Mouse (Mus musculus) liver, postnatal 0 days (tissue): ENCODE results near the gene Il11ra1.

Source experiments
- CTCF ChIP-seq: sonication (generic); IDR thresholded peaks from 2 replicates; pipeline ENCODE4 v1.5.1; 2016; ENCODE audit warnings: antibody characterized with exemption, low read depth
- EP300 ChIP-seq: IDR thresholded peaks from 2 replicates; pipeline ENCODE4 v1.6.1; 2016; ENCODE audit warnings: antibody characterized with exemption, low read depth, mild to moderate bottlenecking

DNA sequence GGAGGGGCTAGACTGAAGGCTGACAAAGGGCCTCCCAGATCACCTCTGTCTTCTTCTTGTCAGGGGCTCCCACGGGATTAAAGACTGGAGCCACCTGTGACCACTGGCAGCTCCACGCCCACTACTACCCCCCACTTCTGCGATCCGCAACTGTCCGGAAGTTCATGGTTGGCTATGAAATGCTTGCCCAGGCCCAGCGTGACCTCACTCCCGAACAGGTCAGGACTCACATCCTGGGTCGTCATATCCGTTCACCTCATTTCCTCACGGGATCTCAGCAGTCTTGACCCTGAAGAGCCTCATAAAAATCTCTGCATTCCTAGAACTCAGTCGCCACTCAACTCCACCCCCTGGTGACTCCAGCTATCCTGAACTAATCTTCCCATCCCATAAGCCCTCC lies 58.2 kb downstream of the Il11ra1 start:
- no peak for TF ChIP-seq CTCF
- no peak for TF ChIP-seq EP300
